Mouse (Mus musculus) CH12F3 (cell line): Measurements from ENCODE around the gene Gbx2.

Source experiments
- in situ Hi-C: fragments of 300-500 bp; cut with MboI; formaldehyde crosslinking; loops from 2 replicates; pipeline ENCODE4 v1.14.3; 2020; ENCODE audit warnings: low sequenced_read_pairs

The Gbx2 gene

GRCm38 (mm10) chr1:89913611-89914010 lies 17.4 kb downstream of the Gbx2 start:
- in situ Hi-C loops: no loop called here

GRCm38 (mm10) chr1:89912392-89912791 lies 18.6 kb downstream of the Gbx2 start:
- in situ Hi-C loops: no loop called here

GRCm38 (mm10) chr1:89909796-89910195 lies 21.2 kb downstream of the Gbx2 start:
- in situ Hi-C loops: no loop called here

GRCm38 (mm10) chr1:89902641-89903040 lies 28.3 kb downstream of the Gbx2 start:
- in situ Hi-C loops: no loop called here

GRCm38 (mm10) chr1:89902236-89902635 lies 28.7 kb downstream of the Gbx2 start:
- in situ Hi-C loops: no loop called here

GRCm38 (mm10) chr1:89901381-89901780 lies 29.6 kb downstream of the Gbx2 start:
- in situ Hi-C loops: no loop called here

GRCm38 (mm10) chr1:89899761-89900445 lies 31.1 kb downstream of the Gbx2 start:
- in situ Hi-C loops: no loop called here

- in situ Hi-C loops: no loop called here
Measured at GRCm38 (mm10) chr1:89899036-89899435, 31.9 kb downstream of the Gbx2 start.

- in situ Hi-C loops: no loop called here
Measured at GRCm38 (mm10) chr1:89895801-89896200, 35.2 kb downstream of the Gbx2 start.

GRCm38 (mm10) chr1:89892281-89892680 lies 38.7 kb downstream of the Gbx2 start:
- in situ Hi-C loops: no loop called here

- in situ Hi-C loops: no loop called here
Measured at GRCm38 (mm10) chr1:89891400-89891799, 39.6 kb downstream of the Gbx2 start.

- in situ Hi-C loops: no loop called here
Measured at GRCm38 (mm10) chr1:89885696-89886095, 45.3 kb downstream of the Gbx2 start.

GRCm38 (mm10) chr1:89884335-89884734 lies 46.6 kb downstream of the Gbx2 start:
- in situ Hi-C loops: no loop called here

- in situ Hi-C loops: no loop called here
Measured at GRCm38 (mm10) chr1:89880834-89881233, 50.1 kb downstream of the Gbx2 start.

- in situ Hi-C loops: no loop called here
Measured at GRCm38 (mm10) chr1:89880193-89880592, 50.8 kb downstream of the Gbx2 start.

GRCm38 (mm10) chr1:89878496-89878895 lies 52.5 kb downstream of the Gbx2 start:
- in situ Hi-C loops: no loop called here
